Mouse (Mus musculus) MEL (cell line): ENCODE measurements around the gene Slc51b. TPM values are rescaled to one million over a fixed set of nuclear protein-coding genes. Genes with fewer than 3 reads are reported as not detected.

Experiments
- DNase-seq: peaks from one replicate; pipeline ENCODE4 v3.0.0; 2011; ENCODE audit warnings: low read depth, low spot score
- H3K27ac ChIP-seq: 2 replicates; pipeline ENCODE4 v1.5.1; 2012; ENCODE audit warnings: low read depth, mild to moderate bottlenecking, control low read depth, low read length, moderate library complexity; ENCODE audit not compliant: control insufficient read depth
- H3K27me3 ChIP-seq, 2 experiments: fragments of 150-350 bp in 1 of 2; sonication (generic) in 1 of 2; 2 replicates each; pipeline ENCODE4 v1.6.1; 2012; ENCODE audit warnings: low read length in 2 of 2, mild to moderate bottlenecking in 2 of 2, improper control_type of control experiment in 1 of 2, moderate library complexity in 1 of 2; ENCODE audit not compliant: insufficient read depth in 2 of 2, control insufficient read depth in 1 of 2
- H3K36me3 ChIP-seq, 2 experiments: 2 replicates each; pipeline ENCODE4 v1.6.1; 2012 to 2014; ENCODE audit warnings: low read length in 2 of 2, improper control_type of control experiment in 1 of 2, inconsistent platforms in 1 of 2, mild to moderate bottlenecking in 1 of 2; ENCODE audit not compliant: insufficient read depth in 2 of 2, control insufficient read depth in 1 of 2
- H3K4me1 ChIP-seq, 2 experiments: fragments of 150-350 bp in 1 of 2; sonication (generic) in 1 of 2; 2 replicates each; pipeline ENCODE4 v1.6.1; 2012; ENCODE audit warnings: low read length in 2 of 2, improper control_type of control experiment in 1 of 2, mild to moderate bottlenecking in 1 of 2; ENCODE audit not compliant: insufficient read depth in 2 of 2, control insufficient read depth in 1 of 2
- H3K4me3 ChIP-seq, 2 experiments: fragments of 150-350 bp in 1 of 2; sonication (generic) in 1 of 2; 2 replicates each; pipeline ENCODE4 v1.5.1; 2012; ENCODE audit warnings: low read depth in 2 of 2, low read length in 2 of 2, mild to moderate bottlenecking in 2 of 2, moderate library complexity in 2 of 2, control low read depth in 1 of 2, improper control_type of control experiment in 1 of 2; ENCODE audit not compliant: control insufficient read depth in 1 of 2, insufficient read depth in 1 of 2
- H3K79me2 ChIP-seq: 2 replicates; pipeline ENCODE4 v1.6.1; 2012; ENCODE audit warnings: mild to moderate bottlenecking, low read length, moderate library complexity; ENCODE audit not compliant: control insufficient read depth, poor library complexity, insufficient read depth
- H3K9ac ChIP-seq: 2 replicates; pipeline ENCODE4 v1.6.1; 2012; ENCODE audit warnings: low read depth, mild to moderate bottlenecking, control low read depth, low read length, moderate library complexity; ENCODE audit not compliant: control insufficient read depth, poor library complexity, severe bottlenecking
- H3K9me3 ChIP-seq: fragments of 150-350 bp; sonication (generic); replicated peaks from 2 replicates; pipeline ENCODE4 v1.6.1; 2012; ENCODE audit warnings: mild to moderate bottlenecking, low read length, improper control_type of control experiment, moderate library complexity; ENCODE audit not compliant: insufficient read depth
- BHLHE40 ChIP-seq: IDR thresholded peaks from 2 replicates; pipeline ENCODE4 v1.6.1; 2012; ENCODE audit warnings: low read depth, mild to moderate bottlenecking, inconsistent platforms, low read length, improper control_type of control experiment, borderline replicate concordance
- CHD2 ChIP-seq: IDR thresholded peaks from 2 replicates; pipeline ENCODE4 v1.6.1; 2011; ENCODE audit warnings: low read length, improper control_type of control experiment
- CTCF ChIP-seq, 3 experiments: IDR thresholded peaks in 2 of 3; conservative IDR thresholded peaks in 1 of 3; 2 replicates each; pipeline ENCODE4 v1.5.1; 2011 to 2012; ENCODE audit warnings: low read length in 3 of 3, low read depth in 2 of 3, mild to moderate bottlenecking in 2 of 3, improper control_type of control experiment in 1 of 3, inconsistent platforms in 1 of 3, mixed read lengths in 1 of 3, moderate library complexity in 1 of 3; ENCODE audit not compliant: control insufficient read depth in 1 of 3, insufficient read depth in 1 of 3, poor library complexity in 1 of 3, severe bottlenecking in 1 of 3
- E2F4 ChIP-seq: IDR thresholded peaks from 2 replicates; pipeline ENCODE4 v1.6.1; 2011; ENCODE audit warnings: low read depth, low read length, improper control_type of control experiment, borderline replicate concordance
- ELF1 ChIP-seq: IDR thresholded peaks from 2 replicates; pipeline ENCODE4 v1.6.1; 2014; ENCODE audit warnings: low read depth, mild to moderate bottlenecking, inconsistent platforms, low read length, improper control_type of control experiment, moderate library complexity
- EP300 ChIP-seq, 2 experiments: IDR thresholded peaks; 2 replicates each; pipeline ENCODE4 v1.6.1; 2011; ENCODE audit warnings: improper control_type of control experiment in 2 of 2, low read length in 2 of 2, low read depth in 1 of 2, mild to moderate bottlenecking in 1 of 2
- ETS1 ChIP-seq: IDR thresholded peaks from 2 replicates; pipeline ENCODE4 v1.6.1; 2012; ENCODE audit warnings: low read depth, mild to moderate bottlenecking, inconsistent platforms, low read length, improper control_type of control experiment, moderate library complexity
- GABPA ChIP-seq: IDR thresholded peaks from 2 replicates; pipeline ENCODE4 v1.6.1; 2012; ENCODE audit warnings: low read depth, mild to moderate bottlenecking, inconsistent platforms, low read length, improper control_type of control experiment, moderate library complexity
- GATA1 ChIP-seq: IDR thresholded peaks from 2 replicates; pipeline ENCODE4 v1.6.1; 2011; ENCODE audit warnings: low read depth, low read length, improper control_type of control experiment
- HCFC1 ChIP-seq: IDR thresholded peaks from 2 replicates; pipeline ENCODE4 v1.6.1; 2012; ENCODE audit warnings: low read depth, mild to moderate bottlenecking, inconsistent platforms, low read length, improper control_type of control experiment, moderate library complexity
- KAT2A ChIP-seq: conservative IDR thresholded peaks from 2 replicates; pipeline ENCODE4 v1.6.1; 2012; ENCODE audit warnings: low read depth, low read length, improper control_type of control experiment, inconsistent platforms
- MAZ ChIP-seq: IDR thresholded peaks from 2 replicates; pipeline ENCODE4 v1.6.1; 2012; ENCODE audit warnings: low read depth, mild to moderate bottlenecking, inconsistent platforms, low read length, improper control_type of control experiment
- MYB ChIP-seq: IDR thresholded peaks from 2 replicates; pipeline ENCODE4 v1.6.1; 2011; ENCODE audit warnings: mild to moderate bottlenecking, low read depth, low read length, improper control_type of control experiment
- NELFE ChIP-seq: IDR thresholded peaks from 2 replicates; pipeline ENCODE4 v1.6.1; 2011; ENCODE audit warnings: low read depth, low read length, improper control_type of control experiment
- NRF1 ChIP-seq: IDR thresholded peaks from 2 replicates; pipeline ENCODE4 v1.6.1; 2014; ENCODE audit warnings: low read depth, mild to moderate bottlenecking, inconsistent platforms, low read length, improper control_type of control experiment, moderate library complexity; ENCODE audit not compliant: poor library complexity, insufficient read depth, severe bottlenecking
- POLR2A ChIP-seq, 2 experiments: IDR thresholded peaks; 2 replicates each; pipeline ENCODE4 v1.6.1; 2011 to 2012; ENCODE audit warnings: low read length in 2 of 2, mild to moderate bottlenecking in 2 of 2, control low read depth in 1 of 2, improper control_type of control experiment in 1 of 2, low read depth in 1 of 2, moderate library complexity in 1 of 2; ENCODE audit not compliant: control insufficient read depth in 1 of 2, insufficient read depth in 1 of 2, poor library complexity in 1 of 2
- POLR2AphosphoS2 ChIP-seq: IDR thresholded peaks from 2 replicates; pipeline ENCODE4 v1.6.1; 2011; ENCODE audit warnings: low read length, improper control_type of control experiment
- RAD21 ChIP-seq: IDR thresholded peaks from 2 replicates; pipeline ENCODE4 v1.6.1; 2011; ENCODE audit warnings: mild to moderate bottlenecking, low read depth, low read length, improper control_type of control experiment
- RCOR1 ChIP-seq: IDR thresholded peaks from 2 replicates; pipeline ENCODE4 v1.6.1; 2012; ENCODE audit warnings: low read depth, mild to moderate bottlenecking, inconsistent platforms, low read length, improper control_type of control experiment
- SIN3A ChIP-seq: IDR thresholded peaks from 2 replicates; pipeline ENCODE4 v1.6.1; 2012; ENCODE audit warnings: low read length, improper control_type of control experiment, inconsistent platforms
- SMC3 ChIP-seq: IDR thresholded peaks from 2 replicates; pipeline ENCODE4 v1.6.1; 2011; ENCODE audit warnings: low read depth, low read length, improper control_type of control experiment
- TAL1 ChIP-seq: IDR thresholded peaks from 2 replicates; pipeline ENCODE4 v1.6.1; 2012; ENCODE audit warnings: mild to moderate bottlenecking, inconsistent platforms, low read length, moderate library complexity, mixed read lengths
- TBP ChIP-seq: IDR thresholded peaks from 2 replicates; pipeline ENCODE4 v1.8.0; 2011; ENCODE audit warnings: low read depth, low read length, improper control_type of control experiment
- TCF12 ChIP-seq: IDR thresholded peaks from 2 replicates; pipeline ENCODE4 v1.6.1; 2014; ENCODE audit warnings: low read depth, mild to moderate bottlenecking, inconsistent platforms, low read length, improper control_type of control experiment, moderate library complexity
- USF2 ChIP-seq, 2 experiments: IDR thresholded peaks; 2 replicates each; pipeline ENCODE4 v1.6.1; 2011 to 2012; ENCODE audit warnings: improper control_type of control experiment in 2 of 2, low read length in 2 of 2, borderline replicate concordance in 1 of 2, inconsistent platforms in 1 of 2, low read depth in 1 of 2, mild to moderate bottlenecking in 1 of 2; ENCODE audit not compliant: insufficient read depth in 1 of 2
- ZKSCAN1 ChIP-seq: IDR thresholded peaks from 2 replicates; pipeline ENCODE4 v1.6.1; 2012; ENCODE audit warnings: low read depth, mild to moderate bottlenecking, inconsistent platforms, low read length, improper control_type of control experiment, moderate library complexity
- ZMIZ1 ChIP-seq: IDR thresholded peaks from 2 replicates; pipeline ENCODE4 v1.6.1; 2012; ENCODE audit warnings: low read depth, mild to moderate bottlenecking, inconsistent platforms, low read length, improper control_type of control experiment, moderate library complexity
- ZNF384 ChIP-seq: IDR thresholded peaks from 2 replicates; pipeline ENCODE4 v1.6.1; 2012; ENCODE audit warnings: low read depth, mild to moderate bottlenecking, inconsistent platforms, low read length, improper control_type of control experiment
- polyA plus RNA-seq, 2 experiments: library from polyadenylated mRNA; stranded (reverse) in 1 of 2; unstranded in 1 of 2; fragments of >175 nt in 1 of 2; fragments of >200 nt in 1 of 2; gene quantifications; 2 replicates each; pipeline versions ENCODE4 v1.2.1 to v1.2.4; 2012; ENCODE audit warnings: low replicate concordance in 2 of 2, low read depth in 1 of 2; ENCODE audit not compliant: insufficient read length in 2 of 2, insufficient read depth in 1 of 2, missing spikeins in 1 of 2
- total RNA-seq: library from RNA; depleted of rRNA; stranded (reverse); fragments of 300-350 nt; gene quantifications from 2 replicates; pipeline ENCODE4 v1.2.3, GENCODE M21; 2012

Slc51b gene
- total and polyA plus RNA-seq, 3 experiments, result not detected

DNA sequence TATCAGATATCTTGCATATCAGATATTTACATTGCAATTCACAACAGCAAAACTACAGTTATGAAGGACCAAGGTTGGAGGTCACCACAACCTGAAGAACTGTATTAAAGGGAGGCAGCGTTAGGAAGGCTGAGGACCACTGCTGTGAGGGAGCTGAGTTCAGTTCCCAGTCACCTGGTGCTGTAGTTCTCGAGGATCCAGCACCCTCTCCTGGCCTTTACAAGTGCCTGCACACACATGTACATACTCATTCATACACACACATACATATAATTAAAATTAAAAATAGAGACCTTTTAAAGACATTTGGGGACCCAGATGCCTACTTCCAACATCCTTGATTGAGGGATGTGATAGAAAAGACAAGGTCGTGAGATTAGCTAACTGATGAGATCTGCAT, 3.1 kb downstream of the Slc51b start:
- Histone ChIP-seq H3K36me3 (no peaks in the 10 kb centered on the region; a peak in 1 of 4 replicates), H3K4me3 (no peak overlapping the region), H3K4me1 (peaks cover 0 to 2% of the 10 kb centered on the region in 2 experiments; a peak in 1 of 4 replicates), H3K9me3 (no peaks in the 10 kb centered on the region), H3K9ac (no peak overlapping the region), H3K27me3 (peaks cover 0 to 2% of the 10 kb centered on the region in 2 experiments; a peak in 2 of 4 replicates), H3K27ac (no peak overlapping the region), H3K79me2 (no peaks in the 10 kb centered on the region)
- TF ChIP-seq E2F4 (no peak), RAD21 (peak; percentile 46), MAZ (no peak), KAT2A (no peak), GATA1 (no peak), USF2 (IDR thresholded peaks at IDR 0.05; ENCODE audit: borderline replicate concordance in 1 of 2, insufficient read depth in 1 of 2, low read depth in 1 of 2, low read length in 2 of 2) (no peak), ZNF384 (no peak), SIN3A (no peak), CTCF (IDR thresholded peaks at IDR 0.05 in 2 of 3, conservative IDR thresholded peaks at IDR 0.05 in 1 of 3; ENCODE audit: control insufficient read depth in 1 of 3, insufficient read depth in 1 of 3, low read depth in 2 of 3, low read length in 3 of 3, poor library complexity in 1 of 3, severe bottlenecking in 1 of 3) (peak; percentile 6 to 51 (median 29); a peak in 2 of 6 replicates), EP300 (IDR thresholded peaks at IDR 0.05; ENCODE audit: low read depth in 1 of 2, low read length in 2 of 2) (no peak), GABPA (no peak), TCF12 (no peak), MYB (no peak), ELF1 (no peak), POLR2AphosphoS2 (no peak), CHD2 (no peak), ZMIZ1 (no peak), SMC3 (peak; percentile 37), ZKSCAN1 (no peak), TBP (no peak)
- DNase-seq, result peak; percentile 25

DNA sequence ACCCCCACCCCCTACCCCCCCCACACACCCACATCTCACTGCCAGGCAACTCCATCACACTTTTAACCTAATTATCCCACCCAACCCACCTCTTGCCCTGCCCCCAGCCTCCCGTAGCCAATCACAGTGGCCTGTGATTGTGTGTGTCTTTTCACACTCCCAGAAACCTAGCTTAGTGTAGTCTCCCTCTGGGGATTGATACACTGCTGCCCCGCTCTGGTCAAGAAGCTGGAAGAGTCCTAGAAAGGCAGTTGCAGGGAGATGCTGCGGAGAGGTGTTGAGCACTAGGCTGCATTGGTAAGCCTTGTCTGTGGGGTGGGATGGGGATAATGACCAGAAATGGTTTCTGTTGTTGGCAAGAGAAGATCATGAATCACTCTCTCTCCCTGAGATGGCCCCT, 5.0 kb downstream of the Slc51b start:
- H3K36me3 ChIP-seq, result no peaks in the 10 kb centered on the region
- TF ChIP-seq POLR2AphosphoS2 (no peak), TCF12 (no peak), ZMIZ1 (no peak), NRF1 (no peak), MAZ (no peak), RCOR1 (no peak), NELFE (no peak), TAL1 (no peak), ETS1 (no peak), POLR2A (IDR thresholded peaks at IDR 0.05; ENCODE audit: control insufficient read depth in 1 of 2, insufficient read depth in 1 of 2, low read depth in 1 of 2, low read length in 2 of 2, poor library complexity in 1 of 2) (no peak), SIN3A (no peak), HCFC1 (no peak), CHD2 (no peak), BHLHE40 (no peak), USF2 (IDR thresholded peaks at IDR 0.05; ENCODE audit: borderline replicate concordance in 1 of 2, insufficient read depth in 1 of 2, low read depth in 1 of 2, low read length in 2 of 2) (no peak), EP300 (IDR thresholded peaks at IDR 0.05; ENCODE audit: low read depth in 1 of 2, low read length in 2 of 2) (no peak), ZKSCAN1 (no peak), CTCF (IDR thresholded peaks at IDR 0.05 in 2 of 3, conservative IDR thresholded peaks at IDR 0.05 in 1 of 3; ENCODE audit: control insufficient read depth in 1 of 3, insufficient read depth in 1 of 3, low read depth in 2 of 3, low read length in 3 of 3, poor library complexity in 1 of 3, severe bottlenecking in 1 of 3) (no peak)
- no peak for DNase-seq
- H3K79me2 ChIP-seq, result no peaks in the 10 kb centered on the region
- no peaks in the 10 kb centered on the region for H3K9me3 ChIP-seq
- no peak overlapping the region for H3K9ac ChIP-seq
- peaks cover 2% of the 10 kb centered on the region in 2 experiments; a peak in 2 of 4 replicates for H3K27me3 ChIP-seq
- no peak overlapping the region for H3K4me3 ChIP-seq
- H3K4me1 ChIP-seq, result no peaks in the 10 kb centered on the region
- no peak overlapping the region for H3K27ac ChIP-seq
